Mouse (Mus musculus) left cerebral cortex, adult 11 months (tissue): Measurements from ENCODE around the gene Gtpbp10.

Experiments used
- DNase-seq: peaks from one replicate; pipeline ENCODE4 v3.0.0; 2022; ENCODE audit warnings: low spot score

The Gtpbp10 gene

GRCm38 (mm10) chr5:5496393-5496792 is 62.9 kb downstream of the Gtpbp10 start:
- no peak for DNase-seq

- DNase-seq: no peak
Observed at GRCm38 (mm10) chr5:5495042-5495441, 64.3 kb downstream of the Gtpbp10 start.

GRCm38 (mm10) chr5:5494269-5495005 is 64.9 kb downstream of the Gtpbp10 start:
- no peak for DNase-seq

DNA sequence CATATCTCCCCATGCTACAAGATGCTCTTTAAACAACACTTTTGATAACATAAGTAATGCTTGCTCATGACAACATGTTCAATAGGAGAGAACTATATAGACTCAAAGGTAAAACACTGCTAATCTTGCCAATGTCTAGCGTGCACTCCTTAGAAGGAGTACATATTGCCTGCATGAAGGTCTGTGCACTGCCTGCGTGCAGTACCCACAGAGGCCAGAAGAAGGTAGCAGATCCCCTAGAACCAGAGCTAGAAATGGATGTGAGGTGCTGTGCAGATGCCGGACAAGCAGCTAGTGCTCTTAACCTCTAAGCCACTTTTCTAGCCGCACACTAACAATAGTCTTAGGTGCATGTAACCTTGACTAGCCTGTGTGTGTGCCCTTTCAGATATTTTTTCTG is 67.2 kb downstream of the Gtpbp10 start:
- no peak for DNase-seq
